Mouse (Mus musculus) heart, postnatal 0 days (tissue): ENCODE measurements around the gene CN725425.

ENCODE experiments used
- CTCF ChIP-seq: IDR thresholded peaks from 2 replicates; pipeline ENCODE4 v1.5.1; 2016; ENCODE audit warnings: antibody characterized with exemption, control low read depth, low read depth
- EP300 ChIP-seq: IDR thresholded peaks from 2 replicates; pipeline ENCODE4 v1.6.1; 2016; ENCODE audit warnings: antibody characterized with exemption, low read depth

DNA sequence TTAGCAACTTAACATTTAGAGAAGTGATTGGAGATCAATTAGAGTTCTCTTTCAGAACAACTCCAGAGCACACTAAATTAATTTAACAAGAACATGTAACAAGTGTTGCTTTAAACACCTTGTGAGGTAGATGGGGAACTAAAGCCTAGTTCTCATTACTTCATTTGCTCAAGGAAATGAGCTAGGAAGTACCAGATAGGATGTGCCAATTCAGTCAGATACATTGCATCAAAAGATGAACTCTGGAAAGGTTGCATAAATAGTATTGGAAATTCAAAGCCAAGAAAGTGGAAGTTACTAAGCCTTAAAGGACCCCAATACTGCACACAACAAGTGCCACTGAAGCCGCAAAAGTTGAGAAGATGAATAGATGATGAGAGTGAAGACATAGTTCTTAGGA lies 3.2 kb downstream of the CN725425 start:
- TF ChIP-seq CTCF, result no peak
- no peak for TF ChIP-seq EP300
